Mouse (Mus musculus) CH12.LX (cell line): ENCODE results near the gene Arhgef2. TPM values are rescaled to one million over a fixed set of nuclear protein-coding genes. Genes with fewer than 3 reads are reported as not detected.

Experiments
- DNase-seq: peaks from one replicate; pipeline ENCODE4 v3.0.0-alpha.2; 2013; ENCODE audit errors: extremely low read depth
- H3K27ac ChIP-seq: 2 replicates; pipeline ENCODE4 v1.5.1; 2012; ENCODE audit warnings: low read depth, mild to moderate bottlenecking, control low read depth, moderate library complexity; ENCODE audit not compliant: insufficient read depth
- H3K27me3 ChIP-seq: replicated peaks from 2 replicates; pipeline ENCODE3; 2012; ENCODE audit warnings: inconsistent platforms
- H3K36me3 ChIP-seq, 2 experiments: replicated peaks in 1 of 2; 2 replicates each; pipeline versions ENCODE3 to v1.6.1; 2012; ENCODE audit warnings: inconsistent platforms in 1 of 2, low read length in 1 of 2, mild to moderate bottlenecking in 1 of 2, mixed read lengths in 1 of 2, moderate library complexity in 1 of 2; ENCODE audit not compliant: control insufficient read depth in 1 of 2, insufficient read depth in 1 of 2
- H3K4me1 ChIP-seq, 2 experiments: 2 replicates each; pipeline ENCODE4 v1.6.1; 2012; ENCODE audit warnings: inconsistent platforms in 1 of 2, moderate library complexity in 1 of 2; ENCODE audit not compliant: insufficient read depth in 2 of 2, control insufficient read depth in 1 of 2
- H3K4me2 ChIP-seq: 2 replicates; pipeline ENCODE4 v1.6.1; 2012; ENCODE audit warnings: low read depth, mild to moderate bottlenecking, control low read depth; ENCODE audit not compliant: poor library complexity, insufficient read depth, severe bottlenecking
- H3K4me3 ChIP-seq, 3 experiments: fragments of 150-350 bp in 1 of 3; sonication (generic) in 1 of 3; replicated peaks in 1 of 3; 2 replicates each; pipeline versions ENCODE3 to v1.5.1; 2011 to 2012; ENCODE audit warnings: low read depth in 2 of 3, low read length in 2 of 3, mild to moderate bottlenecking in 2 of 3, moderate library complexity in 2 of 3, control low read depth in 1 of 3, improper control_type of control experiment in 1 of 3, inconsistent platforms in 1 of 3, mixed read lengths in 1 of 3; ENCODE audit not compliant: poor library complexity in 1 of 3
- H3K79me2 ChIP-seq: replicated peaks from 2 replicates; pipeline ENCODE4 v1.6.1; 2012; ENCODE audit warnings: mild to moderate bottlenecking, moderate library complexity; ENCODE audit not compliant: control insufficient read depth, poor library complexity, insufficient read depth, severe bottlenecking; ENCODE audit errors: extremely low read depth
- H3K9ac ChIP-seq: 2 replicates; pipeline ENCODE4 v1.6.1; 2012; ENCODE audit warnings: low read depth, mild to moderate bottlenecking, control low read depth, moderate library complexity; ENCODE audit not compliant: insufficient read depth
- H3K9me3 ChIP-seq: replicated peaks from 2 replicates; pipeline ENCODE3; 2012; ENCODE audit warnings: low read length, inconsistent platforms, mixed read lengths
- BHLHE40 ChIP-seq: IDR thresholded peaks from 2 replicates; pipeline ENCODE4 v1.6.1; 2011; ENCODE audit warnings: mild to moderate bottlenecking, low read depth, low read length, improper control_type of control experiment
- CHD1 ChIP-seq: IDR thresholded peaks from 2 replicates; pipeline ENCODE4 v1.6.1; 2012; ENCODE audit warnings: low read depth, low read length, improper control_type of control experiment, inconsistent platforms
- CHD2 ChIP-seq: IDR thresholded peaks from 2 replicates; pipeline ENCODE4 v1.6.1; 2011; ENCODE audit warnings: low read length, improper control_type of control experiment
- CTCF ChIP-seq, 2 experiments: IDR thresholded peaks in 1 of 2; conservative IDR thresholded peaks in 1 of 2; 2 replicates each; pipeline ENCODE4 v1.5.1; 2011 to 2012; ENCODE audit warnings: low read depth in 2 of 2, low read length in 2 of 2, improper control_type of control experiment in 1 of 2, inconsistent platforms in 1 of 2, mild to moderate bottlenecking in 1 of 2, moderate library complexity in 1 of 2
- E2F4 ChIP-seq: IDR thresholded peaks from 2 replicates; pipeline ENCODE4 v1.6.1; 2011; ENCODE audit warnings: low read depth, low read length, improper control_type of control experiment; ENCODE audit not compliant: insufficient replicate concordance
- ELF1 ChIP-seq: IDR thresholded peaks from 2 replicates; pipeline ENCODE4 v1.6.1; 2014; ENCODE audit warnings: low read depth, mild to moderate bottlenecking, inconsistent platforms, low read length, improper control_type of control experiment
- EP300 ChIP-seq: IDR thresholded peaks from 2 replicates; pipeline ENCODE4 v1.6.1; 2011; ENCODE audit warnings: low read length, improper control_type of control experiment
- ETS1 ChIP-seq: conservative IDR thresholded peaks from 2 replicates; pipeline ENCODE4 v1.6.1; 2012; ENCODE audit warnings: low read depth, mild to moderate bottlenecking, inconsistent platforms, low read length, improper control_type of control experiment, moderate library complexity
- GABPA ChIP-seq: IDR thresholded peaks from 2 replicates; pipeline ENCODE4 v1.6.1; 2012; ENCODE audit warnings: low read depth, low read length, improper control_type of control experiment, inconsistent platforms; ENCODE audit not compliant: insufficient replicate concordance
- HCFC1 ChIP-seq: IDR thresholded peaks from 2 replicates; pipeline ENCODE4 v1.6.1; 2012; ENCODE audit warnings: low read depth, mild to moderate bottlenecking, inconsistent platforms, low read length, improper control_type of control experiment
- IRF4 ChIP-seq: IDR thresholded peaks from 2 replicates; pipeline ENCODE4 v1.6.1; 2014; ENCODE audit warnings: low read depth, mild to moderate bottlenecking, inconsistent platforms, low read length, improper control_type of control experiment
- JUN ChIP-seq: IDR thresholded peaks from 2 replicates; pipeline ENCODE4 v1.6.1; 2011; ENCODE audit warnings: low read depth, mild to moderate bottlenecking, low read length, improper control_type of control experiment, moderate library complexity; ENCODE audit not compliant: insufficient read depth
- JUND ChIP-seq: conservative IDR thresholded peaks from 2 replicates; pipeline ENCODE4 v1.6.1; 2011; ENCODE audit warnings: low read depth, low read length, improper control_type of control experiment
- KAT2A ChIP-seq: IDR thresholded peaks from 2 replicates; pipeline ENCODE4 v1.6.1; 2012; ENCODE audit warnings: low read length, improper control_type of control experiment, inconsistent platforms; ENCODE audit not compliant: insufficient replicate concordance
- MAFK ChIP-seq: IDR thresholded peaks from 2 replicates; pipeline ENCODE4 v1.6.1; 2011; ENCODE audit warnings: low read length, improper control_type of control experiment; ENCODE audit not compliant: insufficient replicate concordance
- MAX ChIP-seq: IDR thresholded peaks from 2 replicates; pipeline ENCODE4 v1.6.1; 2011; ENCODE audit warnings: low read length, improper control_type of control experiment
- MAZ ChIP-seq: IDR thresholded peaks from 2 replicates; pipeline ENCODE4 v1.6.1; 2012; ENCODE audit warnings: low read depth, mild to moderate bottlenecking, inconsistent platforms, low read length, improper control_type of control experiment, moderate library complexity
- MEF2A ChIP-seq: IDR thresholded peaks from 2 replicates; pipeline ENCODE4 v1.6.1; 2014; ENCODE audit warnings: low read depth, mild to moderate bottlenecking, inconsistent platforms, low read length, improper control_type of control experiment, borderline replicate concordance
- MXI1 ChIP-seq: IDR thresholded peaks from 2 replicates; pipeline ENCODE4 v1.6.1; 2011; ENCODE audit warnings: mild to moderate bottlenecking, low read depth, low read length, improper control_type of control experiment
- MYC ChIP-seq: IDR thresholded peaks from 2 replicates; pipeline ENCODE4 v1.6.1; 2011; ENCODE audit warnings: low read depth, mild to moderate bottlenecking, improper control_type of control experiment, low read length
- NELFE ChIP-seq: IDR thresholded peaks from 2 replicates; pipeline ENCODE4 v1.6.1; 2011; ENCODE audit warnings: low read depth, low read length, improper control_type of control experiment
- NRF1 ChIP-seq: IDR thresholded peaks from 2 replicates; pipeline ENCODE4 v1.6.1; 2014; ENCODE audit warnings: low read depth, mild to moderate bottlenecking, inconsistent platforms, low read length, improper control_type of control experiment, moderate library complexity
- PAX5 ChIP-seq: IDR thresholded peaks from 2 replicates; pipeline ENCODE4 v1.6.1; 2012; ENCODE audit warnings: low read length, inconsistent platforms, mixed read lengths
- POLR2A ChIP-seq: IDR thresholded peaks from 2 replicates; pipeline ENCODE4 v1.6.1; 2011; ENCODE audit warnings: low read depth, mild to moderate bottlenecking, improper control_type of control experiment, low read length
- POLR2AphosphoS2 ChIP-seq: IDR thresholded peaks from 2 replicates; pipeline ENCODE4 v1.6.1; 2011; ENCODE audit warnings: low read depth, low read length, improper control_type of control experiment
- RAD21 ChIP-seq: IDR thresholded peaks from 2 replicates; pipeline ENCODE4 v1.6.1; 2011; ENCODE audit warnings: low read depth, mild to moderate bottlenecking, low read length, improper control_type of control experiment, moderate library complexity
- RCOR1 ChIP-seq: conservative IDR thresholded peaks from 2 replicates; pipeline ENCODE4 v1.6.1; 2012; ENCODE audit warnings: low read depth, mild to moderate bottlenecking, inconsistent platforms, low read length, improper control_type of control experiment
- SIN3A ChIP-seq: IDR thresholded peaks from 2 replicates; pipeline ENCODE4 v1.6.1; 2012; ENCODE audit warnings: low read length, improper control_type of control experiment, inconsistent platforms
- SMC3 ChIP-seq: IDR thresholded peaks from 2 replicates; pipeline ENCODE4 v1.6.1; 2011; ENCODE audit warnings: low read depth, low read length, improper control_type of control experiment
- TBP ChIP-seq: conservative IDR thresholded peaks from 2 replicates; pipeline ENCODE4 v1.6.1; 2011; ENCODE audit warnings: low read depth, low read length, improper control_type of control experiment
- TCF12 ChIP-seq: IDR thresholded peaks from 2 replicates; pipeline ENCODE4 v1.6.1; 2014; ENCODE audit warnings: low read depth, mild to moderate bottlenecking, inconsistent platforms, low read length, improper control_type of control experiment
- UBTF ChIP-seq: IDR thresholded peaks from 2 replicates; pipeline ENCODE4 v1.6.1; 2012; ENCODE audit warnings: low read depth, mild to moderate bottlenecking, inconsistent platforms, low read length, improper control_type of control experiment, moderate library complexity
- USF1 ChIP-seq: IDR thresholded peaks from 2 replicates; pipeline ENCODE4 v1.6.1; 2014; ENCODE audit warnings: low read depth, mild to moderate bottlenecking, inconsistent platforms, low read length, improper control_type of control experiment
- USF2 ChIP-seq: conservative IDR thresholded peaks from 2 replicates; pipeline ENCODE4 v1.6.1; 2011; ENCODE audit warnings: low read depth, low read length, improper control_type of control experiment
- ZC3H11A ChIP-seq: IDR thresholded peaks from 2 replicates; pipeline ENCODE4 v1.6.1; 2012; ENCODE audit warnings: low read depth, mild to moderate bottlenecking, inconsistent platforms, low read length, improper control_type of control experiment
- ZKSCAN1 ChIP-seq: IDR thresholded peaks from 2 replicates; pipeline ENCODE4 v1.6.1; 2012; ENCODE audit warnings: low read depth, inconsistent platforms, low read length, improper control_type of control experiment, borderline replicate concordance
- ZMIZ1 ChIP-seq: IDR thresholded peaks from 2 replicates; pipeline ENCODE4 v1.6.1; 2012; ENCODE audit warnings: low read depth, mild to moderate bottlenecking, inconsistent platforms, low read length, improper control_type of control experiment
- ZNF384 ChIP-seq: IDR thresholded peaks from 2 replicates; pipeline ENCODE4 v1.6.1; 2012; ENCODE audit warnings: low read depth, low read length, improper control_type of control experiment, inconsistent platforms
- dilution Hi-C: fragments of 300-500 bp; cut with MboI; formaldehyde crosslinking; loops from 2 replicates; pipeline ENCODE4 v1.14.3; 2020; ENCODE audit warnings: low sequenced_read_pairs; ENCODE audit not compliant: extremely low pct_unique_long_range_greater_than_20kb, extremely low pct_ligation_motif_present
- in situ Hi-C: fragments of 300-500 bp; cut with MboI; formaldehyde crosslinking; loops from 3 replicates; pipeline ENCODE4 v1.14.3; 2019; ENCODE audit warnings: low sequenced_read_pairs, low pct_ligation_motif_present, low pct_unique_long_range_greater_than_20kb, mixed read lengths
- polyA plus RNA-seq: library from polyadenylated mRNA; unstranded; fragments of >175 nt; gene quantifications from 2 replicates; pipeline ENCODE4 v1.2.1, GENCODE M21; 2012; ENCODE audit warnings: low read depth; ENCODE audit not compliant: insufficient read length
- total RNA-seq, 2 experiments: library from RNA; depleted of rRNA; stranded (reverse); fragments of 300-350 nt in 1 of 2; fragments of >200 nt in 1 of 2; gene quantifications; 2 replicates each; pipeline ENCODE4 v1.2.3; 2012 to 2014

Gene Arhgef2
- total and polyA plus RNA-seq, 3 experiments: 18.5 to 43.9 (median 43.1) TPM

DNA sequence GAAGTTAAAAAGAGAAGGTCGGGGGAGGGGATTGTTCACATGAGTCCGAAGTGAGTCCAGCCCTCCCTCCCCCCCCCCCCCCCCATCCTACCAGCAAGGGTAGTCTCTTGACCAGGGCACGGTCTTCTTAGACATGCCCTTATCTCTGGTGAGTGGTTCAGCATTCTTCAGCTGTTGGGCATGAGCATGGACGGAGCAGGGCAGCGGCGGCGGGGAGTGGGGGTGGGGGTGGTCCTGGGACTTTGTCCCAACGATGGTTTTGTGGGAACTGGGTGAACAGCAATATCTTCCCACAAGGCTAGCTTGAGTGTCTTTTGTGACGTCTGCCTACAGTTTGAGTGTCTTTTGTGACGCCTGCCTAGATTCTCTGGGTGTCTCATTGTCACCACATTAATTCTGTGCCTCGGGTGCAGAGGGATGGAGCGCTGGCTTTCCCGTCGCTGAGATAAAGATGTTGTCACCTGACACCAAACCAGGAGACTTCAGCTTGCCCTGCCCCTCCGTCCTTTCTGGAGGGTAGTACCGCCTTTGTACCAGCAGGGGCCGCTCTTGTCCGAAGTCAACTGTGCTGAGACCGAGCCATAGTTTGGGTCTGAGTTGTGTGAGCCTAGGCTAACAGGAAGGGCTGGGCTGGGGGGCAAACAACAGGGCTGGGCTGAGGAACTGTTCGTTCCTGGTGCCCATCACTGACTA is 1.4 kb downstream of the Arhgef2 start:
- Histone ChIP-seq H3K4me2 (peak overlapping the region; percentile 64), H3K27me3 (no peaks in the 10 kb centered on the region), H3K9me3 (no peaks in the 10 kb centered on the region), H3K27ac (no peak overlapping the region), H3K4me1 (peaks cover 2 to 36% of the 10 kb centered on the region in 2 experiments; a peak in 2 of 4 replicates)
- in situ Hi-C loops (loop anchor here (25.0 kb wide), 1 partner anchor 130 kb away; no protein-coding TSS in a partner anchor), dilution Hi-C loops (no loop called here)
- DNase-seq: peak; percentile 88
- TF ChIP-seq NRF1 (no peak), ZC3H11A (peak; percentile 82), USF2 (0 out of 2 replicates have a peak, but pooled peaks have one; percentile 16), UBTF (peak; percentile 28; the same call in 1 of the 2 replicates), PAX5 (no peak), CHD1 (no peak), ELF1 (peak; percentile 72), RCOR1 (0 out of 2 replicates have a peak, but pooled peaks have one; percentile 53), IRF4 (peak; percentile 69), SIN3A (peak; percentile 63; the same call in 1 of the 2 replicates), JUND (no peak), MEF2A (peak; percentile 64; the same call in 1 of the 2 replicates), KAT2A (no peak), EP300 (no peak), NELFE (peak; percentile 58; the same call in 1 of the 2 replicates), GABPA (no peak), MAFK (no peak), BHLHE40 (peak; percentile 67), E2F4 (no peak), ETS1 (no peak), MYC (no peak), CHD2 (0 out of 2 replicates have a peak, but pooled peaks have one; percentile 27), HCFC1 (no peak), ZKSCAN1 (no peak), SMC3 (peak; percentile 98), USF1 (peak; percentile 40), CTCF (conservative IDR thresholded peaks at IDR 0.05 in 1 of 2, IDR thresholded peaks at IDR 0.05 in 1 of 2; ENCODE audit: low read depth in 2 of 2, low read length in 2 of 2) (peak; percentile 87 to 97), TBP (no peak), JUN (no peak), POLR2A (peak; percentile 16; the same call in 1 of the 2 replicates), MAZ (peak; percentile 73; the same call in 1 of the 2 replicates), ZNF384 (no peak), MXI1 (no peak), POLR2AphosphoS2 (no peak), RAD21 (peak; percentile 99), MAX (no peak), TCF12 (0 out of 2 replicates have a peak, but pooled peaks have one; percentile 37), ZMIZ1 (no peak)
- TF ChIP-seq, all 38 proteins: peak for 18
- H3K79me2 ChIP-seq: no peaks in the 10 kb centered on the region
- H3K4me3 ChIP-seq: peak overlapping the region; percentile 15 to 30 (median 28)
- H3K9ac ChIP-seq: peak overlapping the region; percentile 51; the same call in 1 of the 2 replicates
- H3K36me3 ChIP-seq: no peaks in the 10 kb centered on the region
